Mouse (Mus musculus) c-Kit-positive CD71-negative TER-119-negative erythroid progenitor cells, embryonic 14.5 days (primary cell): ENCODE results near the gene Sema6d.

Experiments used
- DNase-seq: peaks from one replicate; pipeline ENCODE4 v3.0.0-alpha.2; 2013; ENCODE audit warnings: low read depth

Gene Sema6d

GRCm38 (mm10) chr2:124472674-124473507 is 383.1 kb downstream of the Sema6d start:
- DNase-seq = no peak

- no peak for DNase-seq
Measured at GRCm38 (mm10) chr2:124477904-124478303, 388.1 kb downstream of the Sema6d start.

- no peak for DNase-seq
Measured at GRCm38 (mm10) chr2:124478526-124478925, 388.8 kb downstream of the Sema6d start.

- DNase-seq = no peak
Measured at GRCm38 (mm10) chr2:124485761-124486160, 396.0 kb downstream of the Sema6d start.

GRCm38 (mm10) chr2:124490010-124490801 is 400.4 kb downstream of the Sema6d start:
- no peak for DNase-seq

- DNase-seq = no peak
Measured at GRCm38 (mm10) chr2:124495751-124496150, 406.0 kb downstream of the Sema6d start.

GRCm38 (mm10) chr2:124499670-124500069 is 409.9 kb downstream of the Sema6d start:
- no peak for DNase-seq

GRCm38 (mm10) chr2:124505784-124506489 is 416.2 kb downstream of the Sema6d start:
- DNase-seq = no peak

- DNase-seq = no peak
Measured at GRCm38 (mm10) chr2:124507804-124508203, 418.0 kb downstream of the Sema6d start.

- no peak for DNase-seq
Measured at GRCm38 (mm10) chr2:124509479-124509878, 419.7 kb downstream of the Sema6d start.

GRCm38 (mm10) chr2:124511826-124512225 is 422.1 kb downstream of the Sema6d start:
- DNase-seq = no peak

GRCm38 (mm10) chr2:124522426-124522825 is 432.7 kb downstream of the Sema6d start:
- no peak for DNase-seq

- no peak for DNase-seq
Measured at GRCm38 (mm10) chr2:124523667-124524066, 433.9 kb downstream of the Sema6d start.

GRCm38 (mm10) chr2:124524167-124524566 is 434.4 kb downstream of the Sema6d start:
- DNase-seq = no peak

- DNase-seq = no peak
Measured at GRCm38 (mm10) chr2:124527641-124528040, 437.9 kb downstream of the Sema6d start.

- no peak for DNase-seq
Measured at GRCm38 (mm10) chr2:124530441-124530840, 440.7 kb downstream of the Sema6d start.

- DNase-seq = no peak
Measured at GRCm38 (mm10) chr2:124531062-124531461, 441.3 kb downstream of the Sema6d start.

GRCm38 (mm10) chr2:124532906-124533305 is 443.1 kb downstream of the Sema6d start:
- DNase-seq = no peak

GRCm38 (mm10) chr2:124533602-124534001 is 443.8 kb downstream of the Sema6d start:
- DNase-seq = no peak

- DNase-seq = no peak
Measured at GRCm38 (mm10) chr2:124550315-124550714, 460.5 kb downstream of the Sema6d start.

- no peak for DNase-seq
Measured at GRCm38 (mm10) chr2:124554751-124555415, 465.1 kb downstream of the Sema6d start.
